Mouse (Mus musculus) liver, embryonic 14.5 days (tissue): ENCODE results near the gene Sept5.

Experiments used
- CTCF ChIP-seq: IDR thresholded peaks from 2 replicates; pipeline ENCODE4 v1.5.1; 2016; ENCODE audit warnings: antibody characterized with exemption, low read depth, control low read depth
- EP300 ChIP-seq: IDR thresholded peaks from 2 replicates; pipeline ENCODE4 v1.6.1; 2016; ENCODE audit warnings: antibody characterized with exemption, low read depth

DNA sequence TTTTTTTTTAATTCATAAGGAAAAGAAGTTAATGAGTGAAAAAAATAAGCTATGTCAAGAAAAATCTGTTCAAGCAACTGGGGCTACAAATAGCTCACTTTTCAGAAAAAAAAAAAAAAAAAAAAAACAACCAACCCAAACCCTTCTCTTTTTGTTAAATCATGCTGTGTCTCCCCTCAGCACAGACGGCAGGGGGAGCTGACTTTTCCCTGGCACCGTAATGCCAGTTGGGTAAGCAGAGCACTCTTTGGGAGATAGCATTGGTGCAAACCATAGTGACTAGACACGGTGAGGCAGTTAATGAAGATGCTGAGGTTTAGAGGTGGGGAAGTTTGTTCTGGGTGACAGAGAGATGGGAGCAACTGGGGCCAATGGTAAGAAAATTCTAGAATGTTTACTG, 2.3 kb upstream of the Sept5 start:
- TF ChIP-seq CTCF (no peak), EP300 (no peak)
